Mouse (Mus musculus) embryonic facial prominence, embryonic 13.5 days (tissue): Measurements from ENCODE around the gene Ttc1. TPM values are rescaled to one million over a fixed set of nuclear protein-coding genes. Genes with fewer than 3 reads are reported as not detected.

ENCODE experiments used
- ATAC-seq: fragments of 200-750 bp; cut with Nextera tagmentation; 2 replicates; pipeline ENCODE4 v1.8.0; 2017; ENCODE audit warnings: low read depth; ENCODE audit not compliant: insufficient number of reproducible peaks, insufficient read depth, low FRiP score, low TSS enrichment
- H3K27ac ChIP-seq: fragments of 300-500 bp; sonication (generic); 2 replicates; pipeline ENCODE4 v1.5.1; 2015; ENCODE audit warnings: moderate library complexity, mild to moderate bottlenecking, inconsistent platforms
- H3K27me3 ChIP-seq: fragments of 300-500 bp; sonication (generic); 2 replicates; pipeline ENCODE4 v1.6.1; 2015; ENCODE audit warnings: mild to moderate bottlenecking, inconsistent platforms
- H3K36me3 ChIP-seq: fragments of 300-500 bp; sonication (generic); 2 replicates; pipeline ENCODE4 v1.6.1; 2015; ENCODE audit warnings: mild to moderate bottlenecking, inconsistent platforms
- H3K4me1 ChIP-seq: fragments of 300-500 bp; sonication (generic); 2 replicates; pipeline ENCODE4 v1.6.1; 2015; ENCODE audit warnings: inconsistent platforms
- H3K4me2 ChIP-seq: fragments of 300-500 bp; sonication (generic); 2 replicates; pipeline ENCODE4 v1.6.1; 2015; ENCODE audit warnings: moderate library complexity, mild to moderate bottlenecking, inconsistent platforms
- H3K4me3 ChIP-seq: fragments of 300-500 bp; sonication (generic); 2 replicates; pipeline ENCODE4 v1.5.1; 2015; ENCODE audit warnings: mild to moderate bottlenecking, inconsistent platforms
- H3K9ac ChIP-seq: fragments of 300-500 bp; sonication (generic); 2 replicates; pipeline ENCODE4 v1.6.1; 2015; ENCODE audit warnings: mild to moderate bottlenecking, inconsistent platforms
- H3K9me3 ChIP-seq: fragments of 300-500 bp; sonication (generic); 2 replicates; pipeline ENCODE4 v1.6.1; 2016; ENCODE audit warnings: inconsistent platforms
- WGBS: fragments of 180-500 bp; shearing (Covaris S2); methylation state at CpG from one replicate; pipeline ENCODE4 v1.1.7; 2015; ENCODE audit warnings: mixed read lengths; 5-methylcytosine and 5-hydroxymethylcytosine counted together
- polyA plus RNA-seq: library from polyadenylated mRNA; unstranded; fragments of >200 nt; fragmentation: Nextera tagmentation; extraction: Ambion mirVana; gene quantifications from 2 replicates; pipeline ENCODE4 v1.2.1, GENCODE M21; 2015

Ttc1 gene
- polyA plus RNA-seq, 1 experiment from 2014 or later: 73.6 TPM

- Histone ChIP-seq H3K27me3 (peaks cover 14% of the 10 kb centered on the region), H3K36me3 (no peaks in the 10 kb centered on the region), H3K9ac (no peak overlapping the region), H3K4me3 (peak overlapping the region; percentile 50), H3K4me2 (peak overlapping the region; percentile 72), H3K4me1 (no peaks in the 10 kb centered on the region), H3K27ac (0 out of 2 replicates have a peak overlapping the region, but pooled peaks have one; percentile 30), H3K9me3 (no peaks in the 10 kb centered on the region)
- WGBS: 5% methylated on average over 37 of the region's 37 CpGs
- ATAC-seq: peak; percentile 83
Observed at GRCm38 (mm10) chr11:43766922-43767648, 19.3 kb upstream of the Ttc1 start.

GRCm38 (mm10) chr11:43758436-43758835, 10.6 kb upstream of the Ttc1 start:
- Histone ChIP-seq H3K4me3 (no peak overlapping the region), H3K27me3 (peaks cover 10% of the 10 kb centered on the region), H3K9me3 (no peaks in the 10 kb centered on the region), H3K27ac (no peak overlapping the region), H3K9ac (no peak overlapping the region), H3K4me1 (no peaks in the 10 kb centered on the region), H3K4me2 (no peak overlapping the region), H3K36me3 (no peaks in the 10 kb centered on the region)
- WGBS: 64% methylated on average over 2 of the region's 2 CpGs
- no peak for ATAC-seq

- H3K4me3 ChIP-seq: no peak overlapping the region
- H3K4me1 ChIP-seq: no peaks in the 10 kb centered on the region
- no peak overlapping the region for H3K9ac ChIP-seq
- peaks cover 10% of the 10 kb centered on the region; the same call in 1 of the 2 replicates for H3K27me3 ChIP-seq
- H3K36me3 ChIP-seq: no peaks in the 10 kb centered on the region
- H3K9me3 ChIP-seq: no peaks in the 10 kb centered on the region
- ATAC-seq: no peak
- 63% methylated on average over 5 of the region's 5 CpGs for WGBS
- no peak overlapping the region for H3K27ac ChIP-seq
- no peak overlapping the region for H3K4me2 ChIP-seq
Observed at GRCm38 (mm10) chr11:43755411-43755810, 7.6 kb upstream of the Ttc1 start.

GRCm38 (mm10) chr11:43754568-43754967, 6.8 kb upstream of the Ttc1 start:
- H3K36me3 ChIP-seq: no peaks in the 10 kb centered on the region
- H3K4me1 ChIP-seq: no peaks in the 10 kb centered on the region
- H3K27me3 ChIP-seq: peaks cover 10% of the 10 kb centered on the region; the same call in 1 of the 2 replicates
- WGBS: 70% methylated on average over 1 of the region's 1 CpGs
- H3K9me3 ChIP-seq: no peaks in the 10 kb centered on the region
- H3K4me2 ChIP-seq: no peak overlapping the region
- no peak for ATAC-seq
- no peak overlapping the region for H3K4me3 ChIP-seq
- H3K9ac ChIP-seq: no peak overlapping the region
- H3K27ac ChIP-seq: no peak overlapping the region

GRCm38 (mm10) chr11:43751542-43751941, 3.7 kb upstream of the Ttc1 start:
- H3K27me3 ChIP-seq: peaks cover 10% of the 10 kb centered on the region; the same call in 1 of the 2 replicates
- H3K9ac ChIP-seq: no peak overlapping the region
- no peak for ATAC-seq
- no peaks in the 10 kb centered on the region for H3K36me3 ChIP-seq
- no peak overlapping the region for H3K4me3 ChIP-seq
- H3K27ac ChIP-seq: no peak overlapping the region
- H3K9me3 ChIP-seq: no peaks in the 10 kb centered on the region
- H3K4me1 ChIP-seq: peaks cover 8% of the 10 kb centered on the region
- H3K4me2 ChIP-seq: no peak overlapping the region
- 63% methylated on average over 2 of the region's 2 CpGs for WGBS

GRCm38 (mm10) chr11:43728737-43729301, 19.0 kb downstream of the Ttc1 start:
- no peak overlapping the region for H3K9ac ChIP-seq
- H3K4me1 ChIP-seq: no peaks in the 10 kb centered on the region
- WGBS: 85% methylated on average over 7 of the region's 7 CpGs
- no peaks in the 10 kb centered on the region for H3K9me3 ChIP-seq
- no peak overlapping the region for H3K4me3 ChIP-seq
- ATAC-seq: no peak
- no peak overlapping the region for H3K27ac ChIP-seq
- no peaks in the 10 kb centered on the region for H3K27me3 ChIP-seq
- H3K4me2 ChIP-seq: no peak overlapping the region
- H3K36me3 ChIP-seq: peaks cover 44% of the 10 kb centered on the region

GRCm38 (mm10) chr11:43727796-43728195, 20.0 kb downstream of the Ttc1 start:
- 85% methylated on average over 7 of the region's 7 CpGs for WGBS
- no peaks in the 10 kb centered on the region for H3K27me3 ChIP-seq
- no peak overlapping the region for H3K4me2 ChIP-seq
- ATAC-seq: no peak
- H3K9ac ChIP-seq: no peak overlapping the region
- H3K4me1 ChIP-seq: no peaks in the 10 kb centered on the region
- H3K27ac ChIP-seq: no peak overlapping the region
- no peak overlapping the region for H3K4me3 ChIP-seq
- H3K9me3 ChIP-seq: no peaks in the 10 kb centered on the region
- peaks cover 40% of the 10 kb centered on the region for H3K36me3 ChIP-seq

- Histone ChIP-seq H3K27me3 (no peaks in the 10 kb centered on the region), H3K36me3 (peaks cover 33% of the 10 kb centered on the region), H3K4me2 (no peak overlapping the region), H3K27ac (no peak overlapping the region), H3K4me3 (no peak overlapping the region), H3K9me3 (no peaks in the 10 kb centered on the region), H3K9ac (no peak overlapping the region), H3K4me1 (no peaks in the 10 kb centered on the region)
- 84% methylated on average over 3 of the region's 3 CpGs for WGBS
- no peak for ATAC-seq
Observed at GRCm38 (mm10) chr11:43723411-43723810, 24.4 kb downstream of the Ttc1 start.

GRCm38 (mm10) chr11:43712178-43712577, 35.6 kb downstream of the Ttc1 start:
- H3K9me3 ChIP-seq: no peaks in the 10 kb centered on the region
- peaks cover 29% of the 10 kb centered on the region for H3K36me3 ChIP-seq
- H3K27ac ChIP-seq: no peak overlapping the region
- no peak overlapping the region for H3K9ac ChIP-seq
- no peaks in the 10 kb centered on the region for H3K27me3 ChIP-seq
- 92% methylated on average over 4 of the region's 4 CpGs for WGBS
- no peak for ATAC-seq
- no peak overlapping the region for H3K4me3 ChIP-seq
- H3K4me1 ChIP-seq: no peaks in the 10 kb centered on the region
- no peak overlapping the region for H3K4me2 ChIP-seq

- no peak for ATAC-seq
Observed at GRCm38 (mm10) chr11:43708409-43708808, 39.4 kb downstream of the Ttc1 start.

GRCm38 (mm10) chr11:43705751-43706150, 42.1 kb downstream of the Ttc1 start:
- Histone ChIP-seq H3K4me1 (no peaks in the 10 kb centered on the region), H3K36me3 (peaks cover 36% of the 10 kb centered on the region), H3K9ac (no peak overlapping the region), H3K27ac (no peak overlapping the region), H3K4me3 (no peak overlapping the region), H3K9me3 (no peaks in the 10 kb centered on the region), H3K27me3 (no peaks in the 10 kb centered on the region), H3K4me2 (no peak overlapping the region)
- no peak for ATAC-seq
- WGBS: 94% methylated on average over 10 of the region's 10 CpGs

More at GRCm38 (mm10) chr11:43708409-43708808, 39.4 kb downstream of the Ttc1 start:
- H3K4me2 ChIP-seq: no peak overlapping the region
- no peaks in the 10 kb centered on the region for H3K9me3 ChIP-seq
- H3K27ac ChIP-seq: no peak overlapping the region
- H3K36me3 ChIP-seq: peaks cover 37% of the 10 kb centered on the region
- no peak overlapping the region for H3K9ac ChIP-seq
- no peak overlapping the region for H3K4me3 ChIP-seq
- H3K27me3 ChIP-seq: no peaks in the 10 kb centered on the region
- no peaks in the 10 kb centered on the region for H3K4me1 ChIP-seq
- WGBS: 92% methylated on average over 2 of the region's 2 CpGs

GRCm38 (mm10) chr11:43703552-43703951, 44.3 kb downstream of the Ttc1 start:
- Histone ChIP-seq H3K4me1 (peaks cover 4% of the 10 kb centered on the region), H3K9ac (no peak overlapping the region), H3K9me3 (no peaks in the 10 kb centered on the region), H3K36me3 (peaks cover 39% of the 10 kb centered on the region), H3K27me3 (no peaks in the 10 kb centered on the region), H3K27ac (no peak overlapping the region), H3K4me3 (no peak overlapping the region), H3K4me2 (no peak overlapping the region)
- ATAC-seq: no peak
- WGBS: 77% methylated on average over 1 of the region's 1 CpGs
